Mouse (Mus musculus) gastrocnemius, adult 2 months (tissue): Measurements from ENCODE around the gene Rap1a. TPM values are rescaled to one million over a fixed set of nuclear protein-coding genes. Genes with fewer than 3 reads are reported as not detected.

Experiments
- DNase-seq: peaks from one replicate; pipeline ENCODE4 v3.0.0; 2022
- H3K27ac ChIP-seq: fragments of 200-600 bp; 2 replicates; pipeline ENCODE4 v1.8.1; 2022; ENCODE audit warnings: mild to moderate bottlenecking
- H3K4me3 ChIP-seq: fragments of 200-600 bp; 2 replicates; pipeline ENCODE4 v1.8.1; 2022; ENCODE audit warnings: mild to moderate bottlenecking, moderate library complexity
- CTCF ChIP-seq: fragments of 200-600 bp; IDR thresholded peaks from 2 replicates; pipeline ENCODE4 v1.8.1; 2022; ENCODE audit warnings: antibody characterized with exemption, mild to moderate bottlenecking, moderate library complexity
- intact Hi-C: fragments of 180-260 bp; cut with DNase I; formaldehyde crosslinking; loops from one replicate; pipeline ENCODE4 v1.15.1; 2025
- total RNA-seq, 2 experiments: library from RNA; stranded (reverse); gene quantifications; 2 replicates each; pipeline ENCODE4 v1.2.3; 2021

The Rap1a gene
- total RNA-seq, 2 experiments from 2014 or later = 86.7 to 101 TPM

DNA sequence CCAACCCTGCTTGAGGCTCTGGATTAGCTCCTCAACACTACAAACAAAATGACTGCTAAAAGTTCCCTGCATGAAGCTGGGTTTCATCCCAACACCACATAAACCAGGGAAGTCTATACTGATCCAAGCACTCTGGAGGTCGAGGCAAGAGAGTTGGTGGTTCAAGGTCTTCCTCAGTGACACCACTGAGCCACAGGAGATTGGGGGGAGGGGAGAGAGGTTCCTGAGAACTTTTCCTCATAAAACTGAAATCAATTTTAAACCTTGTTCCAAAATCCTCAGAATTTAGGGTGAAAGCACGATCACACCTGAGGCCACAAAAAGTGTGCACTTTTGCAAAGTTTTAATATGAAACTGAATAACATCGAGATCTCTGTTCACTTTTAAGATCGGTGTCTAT lies 1.8 kb downstream of the Rap1a start:
- intact Hi-C loops = no loop called here
- peak overlapping the region; percentile 95 for H3K27ac ChIP-seq
- TF ChIP-seq CTCF = no peak
- no peak for DNase-seq
- peak overlapping the region; percentile 90 for H3K4me3 ChIP-seq

- peak overlapping the region; percentile 90 for H3K4me3 ChIP-seq
- H3K27ac ChIP-seq = peak overlapping the region; percentile 95
- DNase-seq = no peak
- intact Hi-C loops = no loop called here
- no peak for TF ChIP-seq CTCF
These were observed 2.4 kb downstream of the Rap1a start for GRCm38 (mm10) chr3:105798770-105799169.

DNA sequence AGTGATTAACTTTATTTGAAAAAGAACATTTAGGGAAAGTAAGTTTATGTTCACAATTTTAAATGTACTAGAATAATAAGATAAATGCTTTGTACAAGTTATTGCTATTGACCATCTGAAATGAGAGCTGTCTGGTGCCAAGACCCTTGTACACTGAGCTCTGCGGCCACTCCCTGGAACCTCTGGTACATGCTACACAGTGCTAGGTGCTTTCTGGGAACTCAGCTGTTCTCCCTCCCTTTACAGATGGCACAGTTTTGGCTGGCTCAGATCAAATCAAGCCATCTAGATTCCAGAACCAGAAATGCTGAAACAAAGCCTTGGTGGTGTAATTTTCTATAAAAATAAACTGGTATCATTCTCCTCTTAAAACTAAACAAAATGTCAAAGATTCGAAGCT lies 3.7 kb downstream of the Rap1a start:
- H3K4me3 ChIP-seq = peak overlapping the region; percentile 2; the same call in 1 of the 2 replicates
- intact Hi-C loops = no loop called here
- TF ChIP-seq CTCF = no peak
- DNase-seq = no peak
- peak overlapping the region; percentile 95 for H3K27ac ChIP-seq

DNA sequence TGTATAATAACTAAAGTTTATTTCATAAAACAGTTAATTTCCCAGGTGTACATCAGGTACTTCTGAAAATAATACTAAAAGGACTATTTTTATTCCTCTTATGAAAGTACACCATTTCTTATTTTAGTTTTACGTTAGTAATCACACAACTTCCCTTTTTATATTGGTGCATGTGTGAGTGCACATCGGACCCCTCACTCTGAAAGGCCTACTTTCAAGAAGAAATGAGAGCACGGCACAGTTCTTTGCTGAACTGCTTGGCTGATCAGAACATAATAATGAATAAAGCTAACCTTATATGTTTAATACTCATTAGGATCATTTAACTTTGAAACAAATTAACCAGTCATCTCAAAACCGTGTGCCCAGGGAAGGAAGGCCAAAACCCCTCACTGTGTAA lies 4.4 kb downstream of the Rap1a start:
- peak overlapping the region; percentile 52 for H3K27ac ChIP-seq
- intact Hi-C loops = no loop called here
- no peak overlapping the region for H3K4me3 ChIP-seq
- no peak for TF ChIP-seq CTCF
- DNase-seq = no peak

DNA sequence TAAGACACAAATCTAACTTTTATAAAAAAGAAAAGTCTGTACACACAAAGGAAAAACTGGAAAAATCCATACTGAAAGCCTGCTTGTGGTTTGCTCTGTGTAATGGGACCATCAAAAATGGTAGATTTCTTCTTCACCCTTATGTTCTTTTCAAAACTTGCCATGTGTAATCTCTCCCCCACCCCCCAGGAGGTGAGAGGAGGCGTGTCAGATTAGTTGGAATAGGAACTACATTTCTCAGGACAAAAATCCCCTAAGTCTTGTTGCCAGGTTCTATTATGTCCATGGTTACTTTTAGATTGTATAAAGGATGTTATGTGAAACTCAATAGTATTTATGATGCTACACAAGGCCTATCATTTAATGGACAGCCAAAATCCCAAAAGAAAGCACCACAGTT lies 6.8 kb downstream of the Rap1a start:
- no peak overlapping the region for H3K4me3 ChIP-seq
- H3K27ac ChIP-seq = no peak overlapping the region
- intact Hi-C loops = no loop called here
- TF ChIP-seq CTCF = no peak
- no peak for DNase-seq

DNA sequence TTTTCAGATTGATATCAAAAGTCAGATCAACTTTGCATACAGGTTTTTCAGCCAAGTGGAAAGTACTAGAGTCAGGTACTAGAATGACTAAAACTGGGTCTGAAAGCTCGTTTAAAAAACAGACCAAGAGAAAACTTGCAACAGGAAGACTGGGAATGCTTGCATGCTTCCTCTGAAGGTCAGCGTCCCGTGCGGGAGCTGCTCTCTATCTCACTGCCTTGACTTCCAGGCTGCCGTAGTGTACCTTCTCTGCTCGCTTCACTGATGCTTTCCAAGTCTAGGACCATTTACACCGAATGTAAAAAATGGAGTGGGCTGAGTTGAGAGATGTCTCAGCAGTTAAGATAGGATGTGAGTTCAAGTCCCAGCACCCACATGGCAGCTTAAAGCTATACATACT lies 8.8 kb downstream of the Rap1a start:
- Histone ChIP-seq H3K27ac (no peak overlapping the region), H3K4me3 (no peak overlapping the region)
- intact Hi-C loops = no loop called here
- TF ChIP-seq CTCF = no peak
- no peak for DNase-seq

DNA sequence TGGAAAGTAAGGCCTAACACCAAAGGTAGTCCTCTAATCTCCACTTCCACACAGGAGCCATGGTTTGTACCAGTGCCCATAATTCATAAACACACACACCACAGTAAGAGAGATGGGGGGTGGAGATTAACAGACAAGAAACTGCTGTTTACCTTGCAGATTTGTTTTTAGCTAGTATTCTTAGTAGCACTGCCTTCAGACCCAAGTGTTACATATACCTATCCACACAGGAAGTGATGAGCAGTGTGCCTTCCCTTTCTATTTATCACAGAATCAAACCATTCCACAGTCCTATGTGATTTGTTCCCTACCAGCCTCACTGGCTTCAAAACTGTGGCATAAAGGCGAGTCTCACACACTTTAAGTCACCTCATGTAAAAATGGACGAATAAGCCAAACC lies 10.0 kb downstream of the Rap1a start:
- H3K27ac ChIP-seq = no peak overlapping the region
- no peak overlapping the region for H3K4me3 ChIP-seq
- TF ChIP-seq CTCF = no peak
- intact Hi-C loops = no loop called here
- no peak for DNase-seq

- intact Hi-C loops = no loop called here
- no peak for TF ChIP-seq CTCF
- Histone ChIP-seq H3K27ac (no peak overlapping the region), H3K4me3 (no peak overlapping the region)
- DNase-seq = no peak
These were observed 10.8 kb downstream of the Rap1a start for GRCm38 (mm10) chr3:105790338-105790737.

- DNase-seq = no peak
- Histone ChIP-seq H3K4me3 (no peak overlapping the region), H3K27ac (no peak overlapping the region)
- no peak for TF ChIP-seq CTCF
- intact Hi-C loops = no loop called here
These were observed 11.4 kb downstream of the Rap1a start for GRCm38 (mm10) chr3:105789776-105790175.

GRCm38 (mm10) chr3:105787328-105787727 lies 13.8 kb downstream of the Rap1a start:
- no peak for TF ChIP-seq CTCF
- H3K4me3 ChIP-seq = no peak overlapping the region
- DNase-seq = no peak
- H3K27ac ChIP-seq = no peak overlapping the region
- intact Hi-C loops = no loop called here

DNA sequence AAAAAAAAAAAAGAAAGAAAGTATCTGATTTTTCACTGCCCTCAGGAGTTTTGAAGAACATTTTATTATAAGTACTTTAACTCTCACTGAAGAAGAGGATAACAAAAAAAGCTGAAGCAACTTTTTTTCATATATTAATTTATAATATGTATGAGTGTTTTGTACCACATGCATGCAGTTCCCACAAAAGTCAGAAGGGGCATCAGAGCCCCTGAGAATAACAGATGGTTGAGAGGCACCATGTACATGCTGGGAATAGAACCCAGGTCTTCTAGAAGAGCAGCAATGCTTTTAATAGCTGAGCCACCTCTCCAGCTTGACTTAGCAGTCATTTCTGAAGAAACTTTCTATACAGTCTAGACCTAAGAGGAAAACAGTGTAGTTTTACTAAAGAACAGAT lies 15.3 kb downstream of the Rap1a start:
- Histone ChIP-seq H3K27ac (no peak overlapping the region), H3K4me3 (no peak overlapping the region)
- intact Hi-C loops = no loop called here
- no peak for DNase-seq
- TF ChIP-seq CTCF = no peak

DNA sequence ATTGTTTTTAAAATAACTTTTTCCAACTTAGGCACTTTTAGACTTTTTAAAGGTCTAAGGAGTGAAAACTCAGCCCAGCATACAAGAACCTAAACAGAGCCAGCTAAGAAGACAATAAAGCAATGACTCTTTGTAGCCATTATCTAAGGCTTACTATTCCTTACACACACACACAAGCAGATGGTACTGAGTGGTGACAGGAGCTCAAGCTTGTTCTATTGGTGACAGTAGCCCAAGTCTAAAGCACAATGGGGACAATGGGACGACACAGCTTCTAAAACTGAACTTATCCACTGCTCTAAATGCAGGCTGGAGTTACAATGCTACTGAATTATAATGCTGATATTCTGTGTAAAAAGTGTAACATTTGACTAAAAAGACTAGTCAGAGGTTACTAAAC lies 17.3 kb downstream of the Rap1a start:
- no peak for DNase-seq
- no peak for TF ChIP-seq CTCF
- H3K4me3 ChIP-seq = no peak overlapping the region
- intact Hi-C loops = no loop called here
- H3K27ac ChIP-seq = no peak overlapping the region

GRCm38 (mm10) chr3:105782406-105782805 lies 18.7 kb downstream of the Rap1a start:
- intact Hi-C loops = no loop called here
- TF ChIP-seq CTCF = no peak
- Histone ChIP-seq H3K4me3 (no peak overlapping the region), H3K27ac (no peak overlapping the region)
- no peak for DNase-seq

- peak; percentile 38 for DNase-seq
- Histone ChIP-seq H3K4me3 (no peak overlapping the region), H3K27ac (peak overlapping the region; percentile 8; the same call in 1 of the 2 replicates)
- intact Hi-C loops = no loop called here
- TF ChIP-seq CTCF = no peak
These were observed 23.1 kb downstream of the Rap1a start for GRCm38 (mm10) chr3:105777997-105778396.

- no peak overlapping the region for H3K4me3 ChIP-seq
- no peak for DNase-seq
- intact Hi-C loops = no loop called here
These were observed 26.6 kb downstream of the Rap1a start for GRCm38 (mm10) chr3:105774496-105774895.

More at GRCm38 (mm10) chr3:105774496-105774895, 26.6 kb downstream of the Rap1a start:
- no peak for TF ChIP-seq CTCF
- H3K27ac ChIP-seq = no peak overlapping the region
